Mouse (Mus musculus): ENCODE results near the gene Poldip2.
A peak's percentile ranks its signal among the peaks of the same experiment; 100 is the strongest.
"Not testable (repeated sequence)": the region's sequence is repeated elsewhere in the genome, so short reads cannot be mapped to it uniquely, and the experiment has no call there.

The Poldip2 gene

DNA sequence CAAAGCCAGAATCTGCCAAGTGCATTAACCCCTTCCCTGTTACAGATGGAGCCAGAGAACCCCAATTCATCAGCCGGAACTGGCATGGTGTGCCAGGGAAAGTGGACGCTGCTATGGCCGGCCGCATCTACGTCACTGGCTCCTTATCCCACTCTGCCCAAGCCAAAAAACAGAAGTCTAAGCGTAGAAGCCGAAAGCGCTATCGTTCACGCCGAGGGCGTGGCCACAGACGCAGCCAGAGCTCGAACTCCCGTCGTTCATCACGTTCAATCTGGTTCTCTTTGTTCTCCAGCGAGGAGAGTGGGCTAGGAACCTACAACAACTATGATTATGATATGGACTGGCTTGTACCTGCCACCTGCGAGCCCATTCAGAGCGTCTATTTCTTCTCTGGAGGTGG is 10.5 kb upstream of the Poldip2 start:
- DNase-seq = no peak

DNA sequence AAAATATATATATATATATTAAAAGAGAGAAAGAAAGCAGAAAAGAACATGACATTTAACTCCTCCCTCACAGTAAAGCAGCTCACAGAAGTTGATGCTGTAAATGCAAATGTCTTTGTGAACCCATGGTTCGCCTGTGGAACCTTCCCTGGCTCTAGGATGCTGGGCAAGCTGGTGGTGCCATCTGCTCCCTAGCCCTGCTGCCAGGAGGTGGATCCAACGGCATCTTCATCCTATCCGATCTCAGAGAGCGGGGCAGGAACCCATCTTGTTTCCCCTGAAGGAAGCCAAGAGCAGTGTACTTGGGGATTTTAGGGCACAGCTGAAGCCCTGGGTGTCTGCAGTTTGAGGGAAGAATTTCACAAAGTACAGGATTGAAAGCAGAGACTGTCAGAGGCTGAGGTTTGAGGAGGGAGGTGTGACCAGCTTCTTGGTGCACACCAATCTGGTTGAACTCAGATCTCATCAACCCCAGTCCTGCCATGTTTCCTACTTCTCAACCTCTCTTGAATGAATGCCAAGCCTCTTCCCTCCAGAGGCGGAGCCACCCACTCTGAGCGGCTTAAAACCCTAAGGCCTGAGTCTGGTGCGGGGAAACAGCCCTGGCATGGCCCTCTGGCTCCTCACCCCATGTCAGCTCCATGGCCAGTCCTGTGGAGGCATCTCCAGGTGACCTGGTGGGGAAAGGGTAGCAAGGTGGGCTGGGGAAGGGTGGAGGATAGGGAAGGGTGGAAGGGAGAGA is 8.9 kb upstream of the Poldip2 start, which contains the start of gene Sebox:
Sebox (plus strand) TSS at position 539 of the 742 bp plus-strand sequence.
- DNase-seq = no peak

DNA sequence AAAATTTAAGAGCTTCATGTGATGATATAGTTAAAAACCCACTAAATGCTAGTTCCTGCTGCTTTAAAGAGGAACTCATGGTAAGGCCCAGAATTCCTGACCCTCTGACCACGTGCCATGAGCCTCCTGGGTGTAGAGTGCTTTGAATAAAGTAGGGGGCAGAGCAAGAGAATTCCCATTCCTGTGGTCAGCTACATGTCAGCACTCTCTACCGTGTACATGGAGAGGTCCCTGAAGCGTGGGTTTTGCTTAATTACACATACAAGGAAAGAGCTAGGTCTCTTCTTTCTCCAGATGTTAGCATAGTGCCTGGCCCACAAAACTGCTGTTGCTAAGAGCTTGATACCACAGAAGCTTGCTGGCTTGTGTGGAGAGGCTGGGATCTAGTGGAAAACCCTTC is 6.6 kb upstream of the Poldip2 start:
- DNase-seq = no peak

DNA sequence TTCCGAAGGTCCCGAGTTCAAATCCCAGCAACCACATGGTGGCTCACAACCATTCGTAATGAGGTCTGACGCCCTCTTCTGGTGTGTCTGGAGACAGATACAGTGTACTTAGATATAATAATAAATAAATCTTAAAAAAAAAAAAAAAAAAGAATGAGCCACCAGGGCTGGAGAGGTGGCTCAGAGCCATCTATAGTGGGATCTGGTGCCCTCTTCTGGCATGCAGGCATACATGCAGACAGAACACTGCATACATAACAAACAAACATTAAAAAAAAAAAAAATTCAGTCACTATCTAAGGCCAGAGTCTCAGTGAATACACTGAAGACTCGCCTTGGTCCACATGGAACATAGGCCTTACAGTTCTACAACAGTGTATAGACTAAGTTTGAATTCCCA is 2.8 kb upstream of the Poldip2 start:
- peak in 1 of 2 experiments; percentile 45 for DNase-seq

DNA sequence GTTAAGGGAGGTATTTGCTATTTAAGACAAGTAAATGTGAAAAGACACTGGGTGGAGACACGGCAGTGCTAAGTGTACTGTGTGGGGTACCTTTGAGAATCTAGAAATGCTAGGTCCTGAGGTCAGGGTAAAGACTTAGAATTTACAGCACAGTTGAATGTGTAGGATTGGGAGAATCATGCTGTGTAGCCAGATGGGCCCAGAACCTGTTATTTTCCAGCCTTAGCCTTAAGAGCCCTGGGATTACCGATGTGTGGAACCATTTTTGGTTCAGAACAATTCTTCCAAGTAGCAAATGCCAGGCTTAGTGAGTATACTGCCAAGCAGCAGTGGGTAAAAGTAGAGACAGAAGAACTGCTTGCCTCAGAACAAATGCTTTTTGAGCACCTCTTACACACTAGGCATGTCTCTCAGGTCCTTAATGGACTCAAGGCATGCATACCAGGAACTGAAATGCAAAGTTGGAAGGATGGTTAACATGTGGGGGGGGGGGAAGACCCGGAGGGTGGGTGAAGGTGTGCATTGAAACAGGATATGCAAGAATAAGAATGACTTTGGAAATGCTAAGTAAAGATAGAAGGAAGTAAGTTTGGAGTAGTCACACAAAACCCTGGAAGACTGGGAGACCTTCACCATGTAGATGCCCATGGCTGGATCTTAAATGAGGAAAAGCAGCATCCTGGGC is 1.3 kb downstream of the Poldip2 start:
- no peak for DNase-seq

- peak in 1 of 2 experiments; percentile 52 for DNase-seq
These were observed 3.7 kb downstream of the Poldip2 start for GRCm38 (mm10) chr11:78515549-78516325.

DNA sequence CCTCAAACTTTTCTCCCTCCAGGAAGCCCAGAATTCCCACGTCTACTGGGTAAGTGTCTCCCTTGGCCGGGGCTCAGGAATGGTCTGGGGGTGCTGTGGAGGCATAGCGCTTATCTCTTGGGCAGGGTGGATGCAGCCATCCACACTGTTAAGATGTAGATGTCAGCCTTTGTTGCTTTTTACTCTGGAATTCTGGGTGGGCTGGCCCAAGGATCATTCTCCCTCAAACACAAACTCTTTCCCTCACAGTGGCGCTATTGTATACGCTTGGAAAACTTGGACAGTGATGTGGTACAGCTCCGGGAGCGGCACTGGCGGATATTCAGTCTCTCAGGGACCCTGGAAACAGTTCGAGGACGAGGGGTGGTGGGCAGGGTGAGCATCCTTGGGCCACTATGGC is 6.9 kb downstream of the Poldip2 start:
- DNase-seq = no peak

- peak in 1 of 2 experiments; percentile 20 for DNase-seq
These were observed 9.9 kb downstream of the Poldip2 start for GRCm38 (mm10) chr11:78521880-78522279.

GRCm38 (mm10) chr11:78522481-78522997 is 10.5 kb downstream of the Poldip2 start:
- peak; percentile 18 to 57 for DNase-seq

- DNase-seq = no peak
These were observed 11.4 kb downstream of the Poldip2 start for GRCm38 (mm10) chr11:78523241-78523955.

DNA sequence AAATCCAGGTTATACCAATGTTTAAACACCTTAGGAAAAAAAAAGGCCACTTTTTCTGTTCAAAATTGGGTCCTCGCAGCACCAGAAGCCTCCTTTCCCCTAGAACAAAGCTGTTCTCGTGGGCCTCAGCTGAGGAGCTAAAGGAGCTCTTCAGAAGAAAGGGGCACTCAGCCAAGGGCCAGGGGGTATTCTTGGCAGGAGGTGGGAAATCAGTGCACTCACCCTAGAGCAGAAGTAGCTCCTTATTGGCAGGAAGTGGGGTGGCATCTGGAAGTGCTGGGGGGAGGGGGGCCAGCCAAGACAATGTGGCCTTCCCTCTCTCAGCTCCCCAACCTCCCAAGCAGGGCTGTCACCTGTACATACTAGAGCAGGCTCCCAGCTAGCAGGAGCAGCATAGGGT is 12.8 kb downstream of the Poldip2 start:
- DNase-seq = no peak

GRCm38 (mm10) chr11:78528714-78529113 is 16.7 kb downstream of the Poldip2 start:
- peak in 1 of 2 experiments; percentile 56 for DNase-seq

- DNase-seq = no peak
These were observed 18.0 kb downstream of the Poldip2 start for GRCm38 (mm10) chr11:78530001-78530400.

DNA sequence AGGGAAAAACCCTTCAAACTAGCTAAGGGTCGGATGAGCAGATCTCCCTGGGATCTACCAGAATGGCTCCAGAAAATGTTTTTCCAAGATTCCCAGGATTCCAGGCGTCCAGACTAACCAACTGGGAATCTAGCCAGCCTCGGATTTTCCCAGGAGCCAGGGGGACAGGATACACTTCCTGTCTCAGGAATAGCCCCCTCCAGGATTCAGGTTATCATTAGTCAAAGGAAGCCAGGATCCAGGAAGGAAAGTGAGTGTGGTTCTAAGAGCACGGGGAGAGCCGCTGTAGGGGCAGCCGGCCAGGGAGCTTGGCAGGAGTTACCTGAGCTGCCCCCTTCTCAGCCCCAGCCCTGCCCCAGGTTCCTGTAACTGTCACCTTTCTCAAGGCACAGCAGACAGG is 19.1 kb downstream of the Poldip2 start:
- peak; percentile 79 to 81 for DNase-seq

DNA sequence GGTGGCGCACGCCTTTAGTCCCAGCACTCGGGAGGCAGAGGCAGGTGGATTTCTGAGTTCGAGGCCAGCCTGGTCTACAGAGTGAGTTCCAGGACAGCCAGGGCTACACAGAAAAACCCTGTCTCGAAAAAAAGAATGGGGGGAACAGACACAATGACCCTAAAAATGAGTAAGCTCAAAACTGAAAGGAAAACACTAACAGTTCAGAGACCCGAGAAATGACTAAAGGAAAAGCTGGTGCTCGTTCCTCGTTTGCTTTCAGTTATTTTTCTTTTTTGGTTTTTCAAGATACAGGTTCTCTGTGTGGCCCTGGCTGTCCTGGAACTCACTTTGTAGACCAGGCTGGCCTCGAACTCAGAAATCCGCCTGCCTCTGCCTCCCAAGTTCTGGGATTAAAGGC is 19.5 kb downstream of the Poldip2 start:
- DNase-seq = not testable (repeated sequence)

DNA sequence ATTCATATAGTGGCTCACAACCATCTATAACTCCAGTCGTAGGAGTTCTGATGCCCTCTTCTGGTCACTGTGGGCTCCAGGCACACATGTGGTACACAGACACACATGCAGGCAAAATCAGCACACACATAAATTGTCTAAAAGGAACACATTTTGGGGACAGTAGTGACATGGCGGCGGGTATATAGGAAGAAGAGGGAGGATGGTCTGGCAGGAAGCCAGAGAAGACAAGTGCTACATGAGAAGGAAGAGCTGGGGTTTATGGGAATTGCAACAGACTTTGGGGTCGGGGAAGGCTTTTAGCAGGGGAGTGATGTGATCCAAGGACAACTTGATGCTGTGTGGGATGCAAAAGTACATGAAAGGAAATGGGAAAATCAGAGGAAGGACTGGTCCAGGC is 22.5 kb downstream of the Poldip2 start:
- no peak for DNase-seq

GRCm38 (mm10) chr11:78535376-78536079 is 23.5 kb downstream of the Poldip2 start:
- DNase-seq = peak; percentile 57 to 83

DNA sequence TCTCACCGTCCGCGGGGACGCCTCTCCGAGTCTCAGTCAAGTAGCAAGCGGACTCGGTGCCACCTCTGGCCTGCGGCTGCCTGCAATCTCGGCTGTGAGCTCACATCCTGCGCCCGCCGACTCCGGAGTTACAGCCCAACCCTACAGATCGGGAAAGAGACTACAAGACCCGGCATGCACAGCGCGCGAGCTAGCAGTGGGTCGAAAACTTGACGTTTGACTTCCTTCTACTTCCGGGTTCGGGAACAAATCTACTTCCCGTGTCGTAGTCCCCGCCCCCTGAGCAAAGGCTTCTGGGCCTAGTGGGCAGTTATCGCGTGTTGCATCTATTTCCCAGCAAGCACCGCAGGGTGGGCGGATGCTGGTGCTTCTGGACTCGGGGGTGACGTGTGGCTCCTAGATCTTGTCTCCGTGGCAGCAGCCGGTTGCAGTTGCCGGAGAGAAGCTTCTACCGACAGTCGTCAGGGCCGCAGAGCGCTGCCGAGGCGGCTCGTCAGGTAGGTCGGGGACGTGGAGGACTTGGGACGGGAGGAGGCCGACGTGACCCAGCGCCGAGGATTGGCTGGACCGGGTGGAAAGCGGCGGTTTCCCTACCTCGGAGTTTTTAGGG is 24.2 kb downstream of the Poldip2 start, which contains the start of the genes Tnfaip1 and Ift20:
Tnfaip1 (minus strand) TSS at position 253 of the 610 bp plus-strand sequence.
Ift20 (plus strand) TSS at position 282 of the 610 bp plus-strand sequence.
- peak; percentile 99 to 100 for DNase-seq

DNA sequence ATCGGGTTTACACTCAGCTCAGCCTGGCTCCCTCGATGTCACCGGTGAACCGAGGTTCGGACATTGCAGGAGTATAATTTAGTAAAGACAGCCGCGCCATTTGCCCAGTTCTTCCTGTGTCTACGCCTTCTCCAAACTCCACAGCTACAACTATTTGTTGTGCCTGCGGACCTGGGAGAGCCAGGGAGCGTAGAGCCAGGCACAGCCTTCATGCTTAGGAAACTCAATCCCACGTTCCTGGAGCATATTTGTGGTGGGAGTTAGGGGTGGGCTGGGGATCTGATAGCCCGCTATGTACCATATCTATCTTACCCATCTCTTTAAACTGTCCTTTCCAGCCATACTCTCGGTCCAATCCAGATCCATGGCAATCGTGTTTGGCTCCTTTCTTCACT is 24.7 kb downstream of the Poldip2 start:
- no peak for DNase-seq

DNA sequence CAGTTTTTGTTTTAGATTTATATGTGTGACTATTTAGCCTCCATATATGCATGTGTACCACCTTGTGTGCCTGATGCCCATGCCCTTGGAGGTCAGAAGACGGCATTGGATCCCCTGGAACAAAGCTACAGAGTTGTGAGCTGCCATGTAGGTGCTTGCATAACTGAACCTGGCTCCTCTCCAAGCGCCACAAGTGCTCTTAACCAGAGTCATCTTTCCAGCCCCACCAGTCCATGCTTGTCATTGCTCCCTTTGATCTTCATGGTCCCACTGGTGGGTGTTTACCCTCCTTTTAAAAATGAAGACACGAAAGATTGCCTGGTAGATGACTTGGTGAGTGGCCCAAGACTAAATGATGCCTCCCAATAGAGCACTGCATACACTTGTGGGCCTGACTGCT is 28.4 kb downstream of the Poldip2 start:
- DNase-seq = peak in 1 of 2 experiments; percentile 45

- DNase-seq = no peak
These were observed 32.6 kb downstream of the Poldip2 start for GRCm38 (mm10) chr11:78544449-78545111.

Measured in kidney, postnatal 36 days (tissue).